Mouse (Mus musculus) embryonic fibroblast, embryonic 13.5 days (primary cell): ENCODE results near the gene Crebrf.

Experiments
- CTCF ChIP-seq: IDR thresholded peaks from 2 replicates; pipeline ENCODE4 v1.5.1; 2011; ENCODE audit warnings: mild to moderate bottlenecking, control low read depth, low read length, moderate library complexity, borderline replicate concordance; ENCODE audit not compliant: insufficient read depth
- POLR2A ChIP-seq: IDR thresholded peaks from 2 replicates; pipeline ENCODE4 v1.6.1; 2011; ENCODE audit warnings: low read depth, mild to moderate bottlenecking, control low read depth, low read length, moderate library complexity

DNA sequence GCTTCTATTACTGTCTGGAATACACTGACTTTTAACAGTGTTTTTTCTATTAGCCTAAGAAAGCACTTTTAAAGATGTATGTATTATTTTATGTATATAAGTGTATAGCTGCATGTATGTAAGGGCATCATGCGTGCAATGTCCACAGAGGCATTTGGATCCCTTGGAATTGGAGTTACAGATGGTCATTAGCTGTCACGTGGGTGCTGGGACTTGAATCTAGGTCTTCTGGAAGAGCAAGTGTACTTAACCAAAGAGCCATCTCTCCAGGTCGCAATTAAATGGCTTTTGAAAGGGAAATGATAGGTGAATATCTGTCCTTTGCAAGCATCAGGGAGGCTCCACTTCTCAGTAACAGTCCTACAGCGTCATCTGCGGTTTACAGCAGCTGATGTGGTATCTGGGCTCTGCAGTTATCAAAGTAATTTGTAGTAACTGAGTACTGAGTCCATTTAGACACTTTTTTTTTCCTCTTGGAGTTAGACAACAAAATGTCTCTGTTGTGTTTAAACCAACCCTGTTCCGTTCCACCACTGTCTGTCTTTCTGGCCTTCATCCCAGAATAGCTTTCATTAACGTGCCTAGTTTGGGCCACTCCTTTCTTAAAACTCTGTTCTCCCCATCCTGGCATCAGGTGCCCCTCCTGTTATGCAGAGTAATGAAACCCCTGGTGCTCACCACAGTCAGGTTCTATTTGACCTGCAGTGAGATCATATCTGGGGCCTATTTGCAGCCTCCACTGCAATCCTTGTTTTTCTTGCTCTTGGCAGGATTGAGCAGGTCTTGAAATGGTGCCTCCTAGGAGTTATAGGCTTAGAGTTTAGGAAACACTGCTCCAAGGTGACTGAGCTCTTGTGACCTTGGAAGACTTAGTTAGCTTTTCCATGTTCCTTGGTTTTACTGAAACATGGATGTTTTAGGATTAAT is 37.5 kb upstream of the Crebrf start:
- TF ChIP-seq POLR2A = no peak
- TF ChIP-seq CTCF = no peak
